Mouse (Mus musculus) ES-E14 (cell line): Measurements from ENCODE around the gene Rundc3a.

Source experiments
- CHD2 ChIP-seq: IDR thresholded peaks from 2 replicates; pipeline ENCODE4 v1.6.1; 2014; ENCODE audit warnings: mild to moderate bottlenecking, low read depth, low read length, inconsistent platforms
- MAFK ChIP-seq: IDR thresholded peaks from 2 replicates; pipeline ENCODE4 v1.6.1; 2014; ENCODE audit warnings: mild to moderate bottlenecking, low read depth, low read length, inconsistent platforms; ENCODE audit not compliant: insufficient read depth
- ZC3H11A ChIP-seq: IDR thresholded peaks from 2 replicates; pipeline ENCODE4 v1.6.1; 2012; ENCODE audit warnings: low read depth, mild to moderate bottlenecking, inconsistent platforms, low read length, borderline replicate concordance
- ZNF384 ChIP-seq: IDR thresholded peaks from 2 replicates; pipeline ENCODE4 v1.6.1; 2012; ENCODE audit warnings: low read depth, low read length, inconsistent platforms

DNA sequence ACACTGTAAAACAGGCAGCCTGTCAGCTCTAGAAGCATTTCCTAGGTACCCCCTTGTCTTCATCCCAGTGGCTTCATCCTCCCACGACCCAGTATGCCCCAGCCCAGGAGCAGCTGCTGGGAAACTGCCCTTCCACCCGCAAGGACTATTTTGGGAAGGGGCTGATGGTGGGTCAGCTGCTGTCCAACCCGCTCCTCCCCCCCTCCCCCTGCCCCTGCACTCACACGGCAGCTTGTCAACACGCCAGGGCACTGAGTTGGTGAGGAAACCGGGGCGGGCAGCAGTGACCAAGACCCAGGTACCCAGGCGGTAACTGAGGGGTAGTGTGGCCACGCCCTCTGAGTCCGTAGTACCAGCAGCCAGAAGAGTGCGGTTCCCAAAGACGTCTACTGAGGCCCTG, 50.5 kb downstream of the Rundc3a start:
- TF ChIP-seq ZNF384 (no peak), MAFK (no peak), ZC3H11A (no peak), CHD2 (no peak)
